Mouse (Mus musculus) testis, adult 2 months (tissue): ENCODE measurements around the gene Foxa2.

Experiments used
- CTCF ChIP-seq: fragments of 200-500 bp; IDR thresholded peaks from 2 replicates; pipeline ENCODE4 v1.5.1; 2012; ENCODE audit warnings: low read depth, mild to moderate bottlenecking, inconsistent platforms, low read length, moderate library complexity; ENCODE audit not compliant: control insufficient read depth, insufficient read depth, insufficient replicate concordance
- POLR2A ChIP-seq: fragments of 200-500 bp; IDR thresholded peaks from 2 replicates; pipeline ENCODE4 v1.6.1; 2012; ENCODE audit warnings: low read depth, mild to moderate bottlenecking, inconsistent platforms, low read length, moderate library complexity; ENCODE audit not compliant: control insufficient read depth

DNA sequence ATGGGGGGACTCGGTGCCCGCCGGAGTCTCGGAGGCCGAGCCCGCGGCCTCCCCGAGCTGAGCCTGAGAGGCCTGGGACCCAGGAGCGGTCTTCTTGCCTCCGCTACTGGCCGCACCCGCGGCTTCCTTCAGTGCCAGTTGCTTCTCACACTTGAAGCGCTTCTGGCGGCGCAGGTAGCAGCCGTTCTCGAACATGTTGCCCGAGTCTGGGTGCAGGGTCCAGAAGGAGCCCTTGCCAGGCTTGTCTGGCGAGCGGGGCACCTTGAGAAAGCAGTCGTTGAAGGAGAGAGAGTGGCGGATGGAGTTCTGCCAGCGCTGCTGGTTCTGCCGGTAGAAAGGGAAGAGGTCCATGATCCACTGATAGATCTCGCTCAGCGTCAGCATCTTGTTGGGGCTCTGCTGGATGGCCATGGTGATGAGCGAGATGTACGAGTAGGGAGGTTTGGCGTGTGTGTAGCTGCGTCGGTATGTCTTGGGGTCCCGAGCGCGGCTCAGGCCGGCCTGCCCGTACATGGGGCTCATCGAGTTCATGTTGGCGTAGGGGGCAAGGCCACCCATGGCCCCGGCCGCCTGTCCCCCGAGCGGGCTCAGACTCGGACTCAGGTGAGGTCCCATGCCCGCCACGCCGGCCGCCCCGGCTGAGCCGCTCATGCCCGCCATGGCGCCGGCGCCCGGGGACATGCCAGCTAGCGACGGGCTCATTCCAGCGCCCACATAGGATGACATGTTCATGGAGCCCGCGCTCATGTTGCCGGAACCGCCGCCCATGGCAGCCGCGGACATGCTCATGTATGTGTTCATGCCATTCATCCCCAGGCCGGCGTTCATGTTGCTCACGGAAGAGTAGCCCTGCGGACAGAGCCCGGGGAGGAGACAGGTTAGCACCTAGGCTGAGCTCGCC is 2.5 kb downstream of the Foxa2 start:
- no peak for TF ChIP-seq CTCF
- no peak for TF ChIP-seq POLR2A
